17 mouse cellular contexts compared by ENCODE assay signal in genomic region chr2:181571941-181572670, GRCm38 (mm10). TPM values are rescaled to one million over a fixed set of nuclear protein-coding genes. Genes with fewer than 3 reads are reported as not detected.
A peak's percentile ranks its signal among the peaks of the same experiment; 100 is the strongest.
DNase-seq lines count a peak whose midpoint lies in the region; ATAC-seq and TF ChIP-seq lines count a peak whose summit lies in the region.
"Had no signal": no experiment of that assay in that cellular context is flagged by ENCODE, and none has a peak within 500 bp of the region (broad histone marks: within the 10 kb centered on the region; RNA-seq: fewer than 3 reads in every experiment).

No protein-coding gene starts in this region.

- 86% methylated on average over 11 of the region's 11 CpGs for WGBS in liver, embryonic 13.5 days (ENCODE audit: insufficient replicate concordance)
- 95% methylated on average over 11 of the region's 11 CpGs for WGBS in forebrain, embryonic 12.5 days

- H3K79me2 ChIP-seq in myocyte (ENCODE audit: control insufficient read depth, insufficient read depth): no peaks in the 10 kb centered on the region

- H3ac ChIP-seq in myocyte (ENCODE audit: control insufficient read depth, insufficient read length): no peak overlapping the region

- no peaks in the 10 kb centered on the region for H3K27me3 ChIP-seq in liver, embryonic 13.5 days
- no peaks in the 10 kb centered on the region for H3K27me3 ChIP-seq in myocyte (ENCODE audit: control insufficient read depth, insufficient read depth, insufficient read length)
- no peaks in the 10 kb centered on the region for H3K27me3 ChIP-seq in forebrain, embryonic 12.5 days
- H3K27me3 ChIP-seq: embryonic facial prominence, embryonic 12.5 days had no signal

- TF ChIP-seq CTCF in gastrocnemius, adult 2 months (IDR thresholded peaks at IDR 0.05): no peak

- no peak overlapping the region for H3K4me3 ChIP-seq in gastrocnemius, adult 2 months
- no peak overlapping the region for H3K4me3 ChIP-seq in liver, embryonic 13.5 days (replicated peaks)
- H3K4me3 ChIP-seq in myocyte: no peak overlapping the region
- no peak overlapping the region for H3K4me3 ChIP-seq in forebrain, embryonic 12.5 days (replicated peaks)
- H3K4me3 ChIP-seq: embryonic facial prominence, embryonic 12.5 days; erythroblast, embryonic 14.5 days had no signal

- intact Hi-C loops in gastrocnemius, adult 2 months (cut with DNase I): no loop called here
- intact Hi-C loops in gastrocnemius, postnatal 36 days (cut with DNase I): loop anchor here (5.0 kb wide), 1 partner anchor 35 kb away; no protein-coding TSS in a partner anchor

- peaks cover 85% of the 10 kb centered on the region for H3K4me1 ChIP-seq in liver, embryonic 13.5 days (replicated peaks)
- H3K4me1 ChIP-seq in forebrain, embryonic 12.5 days: no peaks in the 10 kb centered on the region
- H3K4me1 ChIP-seq: embryonic facial prominence, embryonic 12.5 days had no signal

- H3K4me2 ChIP-seq in liver, embryonic 13.5 days: no peak overlapping the region
- H3K4me2 ChIP-seq in myocyte (ENCODE audit: low read depth): no peak overlapping the region
- H3K4me2 ChIP-seq in forebrain, embryonic 12.5 days: no peak overlapping the region
- H3K4me2 ChIP-seq: embryonic facial prominence, embryonic 12.5 days had no signal

- H3K27ac ChIP-seq in gastrocnemius, adult 2 months: 0 out of 2 replicates have a peak overlapping the region, but pooled peaks have one; percentile 44
- H3K27ac ChIP-seq in liver, embryonic 13.5 days: 0 out of 2 replicates have a peak overlapping the region, but pooled peaks have one; percentile 10
- no peak overlapping the region for H3K27ac ChIP-seq in forebrain, embryonic 12.5 days
- H3K27ac ChIP-seq: embryonic facial prominence, embryonic 12.5 days had no signal

- no peak for ATAC-seq in liver, embryonic 13.5 days (ENCODE audit: low read depth)
- no peak for ATAC-seq in forebrain, embryonic 12.5 days (ENCODE audit: low FRiP score)
- ATAC-seq: forebrain, embryonic 16.5 days; midbrain, embryonic 16.5 days had no signal

- H3K9me3 ChIP-seq in liver, embryonic 13.5 days (replicated peaks): no peaks in the 10 kb centered on the region
- H3K9me3 ChIP-seq in forebrain, embryonic 12.5 days: no peaks in the 10 kb centered on the region
- H3K9me3 ChIP-seq: embryonic facial prominence, embryonic 12.5 days had no signal

- H3K9ac ChIP-seq in liver, embryonic 13.5 days: no peak overlapping the region
- H3K9ac ChIP-seq in forebrain, embryonic 12.5 days: no peak overlapping the region
- H3K9ac ChIP-seq: embryonic facial prominence, embryonic 12.5 days had no signal

- DNase-seq in gastrocnemius, adult 2 months: no peak
- no peak for DNase-seq in gastrocnemius, postnatal 36 days
- DNase-seq in liver, embryonic 13.5 days: no peak
- no peak for DNase-seq in liver
- DNase-seq in cerebellum, adult 9-10 months: peak; percentile 69
- DNase-seq: kidney, adult 2 months; kidney, postnatal 10 days; lung, adult 2 months; lung, postnatal 36 days; retina, postnatal 1 day; thymus, adult 2 months had no signal

- TF ChIP-seq POLR2A in myocyte (IDR thresholded peaks at IDR 0.05; ENCODE audit: insufficient read length, low read depth): no peak

- H3K36me3 ChIP-seq in liver, embryonic 13.5 days: peaks cover 24% of the 10 kb centered on the region
- H3K36me3 ChIP-seq in myocyte (ENCODE audit: control insufficient read depth, insufficient read depth): peaks cover 3% of the 10 kb centered on the region
- H3K36me3 ChIP-seq in forebrain, embryonic 12.5 days (replicated peaks): peaks cover 8% of the 10 kb centered on the region

TF ChIP-seq in myocyte, 11 proteins besides CTCF, POLR2A, EP300 and RAD21:
- TF ChIP-seq SRF (IDR thresholded peaks at IDR 0.05; ENCODE audit: control insufficient read depth, insufficient read length, low read depth) (no peak), REST (IDR thresholded peaks at IDR 0.05; ENCODE audit: insufficient read depth, insufficient read length) (no peak), MYOD1 (IDR thresholded peaks at IDR 0.05; ENCODE audit: control insufficient read depth in 1 of 3, insufficient read length in 2 of 3, low read depth in 2 of 3) (no peak), POLR2AphosphoS2 (IDR thresholded peaks at IDR 0.05; ENCODE audit: insufficient read length, low read depth) (peak; percentile 42)

RNA-seq across cellular contexts. Expression of gene Uckl1, which starts 12.6 kb away (rescaled TPM):
- 10 to 100 TPM; 26.1 to 29.1 TPM for total RNA-seq in gastrocnemius, adult 2 months (2021)
- total RNA-seq in gastrocnemius, postnatal 36 days (2021): 10 to 100 TPM; 24.8 to 27.3 TPM
- 19.8 and 22.1 TPM in 2 replicates for polyA plus RNA-seq in liver, embryonic 13.5 days (2015; fragmentation: Nextera tagmentation; extraction: Ambion mirVana)
- 53.4 TPM for polyA plus RNA-seq in myocyte (2012; fragmentation: generic; extraction: Trizol)
- polyA plus RNA-seq in forebrain, embryonic 12.5 days (2016; fragmentation: Nextera tagmentation; extraction: Ambion mirVana): 50.7 and 50.8 TPM in 2 replicates

RNA-seq across cellular contexts. Expression of gene Prpf6, which starts 19.6 kb away (rescaled TPM):
- total RNA-seq in gastrocnemius, adult 2 months (2021): 10 to 100 TPM; 31.1 to 36.5 TPM
- 10 to 100 TPM; 23.0 to 29.8 TPM for total RNA-seq in gastrocnemius, postnatal 36 days (2021)
- 33.6 and 37.3 TPM in 2 replicates for polyA plus RNA-seq in liver, embryonic 13.5 days (2015; fragmentation: Nextera tagmentation; extraction: Ambion mirVana)
- 46.0 TPM for polyA plus RNA-seq in myocyte (2012; fragmentation: generic; extraction: Trizol)
- 75.6 and 76.9 TPM in 2 replicates for polyA plus RNA-seq in forebrain, embryonic 12.5 days (2016; fragmentation: Nextera tagmentation; extraction: Ambion mirVana)

RNA-seq across cellular contexts. Expression of gene Zfp512b, which starts 20.5 kb away (rescaled TPM):
- 10 to 100 TPM; 17.6 to 20.3 TPM for total RNA-seq in gastrocnemius, adult 2 months (2021)
- total RNA-seq in gastrocnemius, postnatal 36 days (2021): 10 to 100 TPM; 15.3 to 19.7 TPM
- 8.4 and 9.0 TPM in 2 replicates for polyA plus RNA-seq in liver, embryonic 13.5 days (2015; fragmentation: Nextera tagmentation; extraction: Ambion mirVana)
- 7.0 TPM for polyA plus RNA-seq in myocyte (2012; fragmentation: generic; extraction: Trizol)
- polyA plus RNA-seq in forebrain, embryonic 12.5 days (2016; fragmentation: Nextera tagmentation; extraction: Ambion mirVana): 70.9 and 74.5 TPM in 2 replicates

RNA-seq across cellular contexts. Expression of gene Samd10, which starts 26.9 kb away (rescaled TPM):
- total RNA-seq in gastrocnemius, adult 2 months (2021): 1 to 10 TPM; 1.5 to 1.7 TPM
- total RNA-seq in gastrocnemius, postnatal 36 days (2021): 1 to 10 TPM in 1 of 2 experiments, under 1 TPM in 1; 0.69 to 1.0 TPM
- polyA plus RNA-seq in liver, embryonic 13.5 days (2015; fragmentation: Nextera tagmentation; extraction: Ambion mirVana): 2.2 and 2.4 TPM in 2 replicates
- 0.67 TPM for polyA plus RNA-seq in myocyte (2012; fragmentation: generic; extraction: Trizol)
- polyA plus RNA-seq in forebrain, embryonic 12.5 days (2016; fragmentation: Nextera tagmentation; extraction: Ambion mirVana): 71.3 and 73.8 TPM in 2 replicates
- polyA plus RNA-seq: erythroblast, embryonic 14.5 days had no signal

RNA-seq across cellular contexts. Expression of gene Dnajc5, which starts 51.8 kb away (rescaled TPM):
- total RNA-seq in gastrocnemius, adult 2 months (2021): 10 to 100 TPM; 43.7 to 46.6 TPM
- total RNA-seq in gastrocnemius, postnatal 36 days (2021): 10 to 100 TPM; 43.3 to 43.9 TPM
- polyA plus RNA-seq in liver, embryonic 13.5 days (2015; fragmentation: Nextera tagmentation; extraction: Ambion mirVana): 29.6 and 35.7 TPM in 2 replicates
- 67.7 TPM for polyA plus RNA-seq in myocyte (2012; fragmentation: generic; extraction: Trizol)
- polyA plus RNA-seq in forebrain, embryonic 12.5 days (2016; fragmentation: Nextera tagmentation; extraction: Ambion mirVana): 129 and 134 TPM in 2 replicates
